Mouse (Mus musculus) left cerebral cortex, adult 9 months (tissue): Measurements from ENCODE around the gene Rgs6.

Experiments used
- DNase-seq, 2 experiments: peaks; one replicate each; pipeline ENCODE4 v3.0.0; 2022; ENCODE audit warnings: low spot score in 2 of 2

Gene Rgs6

GRCm38 (mm10) chr12:82647876-82648275 lies 59.8 kb downstream of the Rgs6 start:
- DNase-seq, result no peak

GRCm38 (mm10) chr12:82649991-82650390 lies 61.9 kb downstream of the Rgs6 start:
- DNase-seq, result peak in 1 of 2 experiments; percentile 22

- peak; percentile 56 to 70 for DNase-seq
Observed at GRCm38 (mm10) chr12:82664598-82664997, 76.5 kb downstream of the Rgs6 start.

- DNase-seq, result no peak
Observed at GRCm38 (mm10) chr12:82667441-82667840, 79.3 kb downstream of the Rgs6 start.

- DNase-seq, result no peak
Observed at GRCm38 (mm10) chr12:82670201-82670737, 82.2 kb downstream of the Rgs6 start.

GRCm38 (mm10) chr12:82671591-82671990 lies 83.5 kb downstream of the Rgs6 start:
- no peak for DNase-seq

GRCm38 (mm10) chr12:82675137-82675536 lies 87.0 kb downstream of the Rgs6 start:
- DNase-seq, result no peak

GRCm38 (mm10) chr12:82687015-82687414 lies 98.9 kb downstream of the Rgs6 start:
- no peak for DNase-seq

GRCm38 (mm10) chr12:82698886-82699527 lies 110.9 kb downstream of the Rgs6 start:
- DNase-seq, result no peak

- DNase-seq, result no peak
Observed at GRCm38 (mm10) chr12:82699528-82699905, 111.4 kb downstream of the Rgs6 start.

GRCm38 (mm10) chr12:82700241-82700640 lies 112.1 kb downstream of the Rgs6 start:
- no peak for DNase-seq

GRCm38 (mm10) chr12:82700840-82701239 lies 112.7 kb downstream of the Rgs6 start:
- DNase-seq, result peak in 1 of 2 experiments; percentile 45

- no peak for DNase-seq
Observed at GRCm38 (mm10) chr12:82701359-82701758, 113.3 kb downstream of the Rgs6 start.

- no peak for DNase-seq
Observed at GRCm38 (mm10) chr12:82710376-82710775, 122.3 kb downstream of the Rgs6 start.

GRCm38 (mm10) chr12:82714284-82714683 lies 126.2 kb downstream of the Rgs6 start:
- no peak for DNase-seq

GRCm38 (mm10) chr12:82723017-82723540 lies 135.0 kb downstream of the Rgs6 start:
- DNase-seq, result no peak

- DNase-seq, result peak in 1 of 2 experiments; percentile 16
Observed at GRCm38 (mm10) chr12:82726255-82726654, 138.2 kb downstream of the Rgs6 start.

GRCm38 (mm10) chr12:82731587-82731986 lies 143.5 kb downstream of the Rgs6 start:
- DNase-seq, result no peak

GRCm38 (mm10) chr12:82742955-82743354 lies 154.9 kb downstream of the Rgs6 start:
- no peak for DNase-seq

- no peak for DNase-seq
Observed at GRCm38 (mm10) chr12:82744026-82744425, 155.9 kb downstream of the Rgs6 start.

- DNase-seq, result no peak
Observed at GRCm38 (mm10) chr12:82744826-82745225, 156.7 kb downstream of the Rgs6 start.

- DNase-seq, result no peak
Observed at GRCm38 (mm10) chr12:82747099-82747498, 159.0 kb downstream of the Rgs6 start.

GRCm38 (mm10) chr12:82751846-82752245 lies 163.8 kb downstream of the Rgs6 start:
- DNase-seq, result no peak
